Mouse (Mus musculus) cerebellum, adult 8-10 months (tissue): Measurements from ENCODE around the gene Smg6.

Experiments
- DNase-seq: peaks from one replicate; pipeline ENCODE4 v3.0.0; 2022

Gene Smg6

DNA sequence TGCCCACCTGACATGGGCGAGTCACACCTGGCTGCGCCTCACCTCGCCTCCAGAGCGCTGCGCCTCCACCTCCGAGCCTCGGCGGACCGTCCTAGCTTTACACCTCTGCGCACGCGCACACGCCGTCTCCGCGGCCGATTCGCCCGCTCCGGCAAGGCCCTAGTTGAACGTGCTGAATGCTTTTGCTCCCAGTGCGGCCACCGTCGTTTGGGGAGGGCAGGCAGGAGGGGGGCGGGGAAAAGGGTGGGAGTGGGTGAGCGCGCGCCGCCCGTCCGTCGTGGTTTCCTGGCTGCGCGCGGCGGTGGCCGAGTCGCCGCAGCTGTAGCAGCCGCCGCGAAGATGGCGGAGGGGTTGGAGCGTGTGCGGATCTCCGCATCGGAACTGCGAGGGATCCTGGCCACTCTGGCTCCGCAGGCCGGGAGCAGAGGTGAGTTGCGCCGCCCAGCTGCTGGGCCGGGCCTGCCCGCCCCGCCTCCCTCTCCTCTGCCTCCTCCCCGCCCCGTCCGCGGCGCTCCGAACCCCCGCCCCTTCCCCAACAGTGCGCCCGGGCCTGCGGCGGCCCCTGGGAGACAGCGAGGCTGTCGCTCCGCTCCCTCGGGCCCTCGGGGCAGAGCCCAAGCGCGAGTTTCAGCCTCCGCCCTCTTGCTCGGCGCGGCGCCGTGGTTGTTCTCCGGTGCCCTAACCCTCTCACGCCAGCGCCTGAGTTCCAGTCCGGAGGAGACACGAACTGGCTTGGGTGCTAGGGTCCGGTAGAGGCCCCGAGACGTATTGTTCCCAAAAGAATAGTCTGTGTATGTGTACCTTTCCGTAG, at the start of gene Smg6, which contains the start of gene Srr:
TSS of gene Smg6 (plus strand) at position 247 of the 811 bp plus-strand sequence.
TSS of gene Srr (minus strand) at position 372 of the 811 bp plus-strand sequence.
- DNase-seq: peak; percentile 90

DNA sequence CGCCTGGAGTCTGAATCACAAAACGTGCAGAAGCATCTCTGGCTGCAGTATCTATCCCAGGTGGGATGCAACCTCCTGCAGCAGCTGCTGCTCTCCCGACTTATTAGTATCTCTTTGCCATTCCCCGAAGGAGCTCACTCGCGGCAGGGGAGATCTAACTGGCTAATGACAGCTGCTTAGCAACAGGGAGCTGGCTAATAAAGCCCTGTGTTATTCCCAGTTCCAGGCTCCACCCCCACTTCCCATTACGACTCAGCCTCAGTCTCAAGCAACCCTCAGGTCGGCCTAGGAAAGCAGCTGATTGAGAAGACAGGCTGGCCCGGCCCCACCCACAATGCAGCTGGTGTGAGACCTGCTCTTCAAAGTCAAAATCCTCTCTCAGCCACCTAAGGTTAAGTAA, 48.8 kb upstream of the Smg6 start:
- peak; percentile 59 for DNase-seq

DNA sequence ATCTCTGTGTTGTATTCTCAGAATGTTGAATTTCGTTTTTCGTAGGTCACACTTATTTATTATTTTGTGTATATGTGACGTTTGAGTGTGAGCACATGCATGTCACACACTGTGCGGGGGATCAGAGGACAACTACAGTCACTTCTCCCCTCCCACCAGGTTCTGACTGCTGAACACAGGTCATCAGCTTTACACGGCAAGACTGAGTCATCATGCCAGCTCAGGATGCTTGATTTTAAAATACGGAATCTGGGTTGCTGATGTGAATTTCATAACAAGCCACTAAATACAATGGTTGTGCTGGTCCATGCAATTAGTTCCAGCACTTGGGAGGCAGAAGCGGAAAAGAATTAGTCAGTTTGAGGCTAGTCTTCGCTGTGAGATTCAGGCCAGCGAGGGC, 44.6 kb upstream of the Smg6 start:
- no peak for DNase-seq

DNA sequence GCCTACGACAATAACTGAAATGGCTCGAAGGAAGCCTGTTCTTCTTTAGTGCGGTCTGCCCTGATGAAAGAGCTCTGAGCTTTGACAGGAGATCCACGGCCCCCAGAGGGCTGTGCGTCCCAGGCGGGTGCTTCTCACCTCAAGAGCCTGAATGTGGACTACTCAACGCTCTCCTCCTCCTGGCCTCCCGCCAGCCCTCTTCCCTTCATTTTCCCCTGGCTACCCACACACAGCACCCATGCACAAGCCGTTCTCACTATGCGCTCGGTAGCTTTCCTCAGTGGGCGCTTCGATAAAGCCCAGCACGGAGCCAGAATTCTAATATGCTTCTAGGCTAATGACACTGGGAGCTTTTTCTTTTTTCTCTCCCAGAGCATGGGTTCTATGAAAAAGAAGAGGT, 43.6 kb upstream of the Smg6 start:
- no peak for DNase-seq

DNA sequence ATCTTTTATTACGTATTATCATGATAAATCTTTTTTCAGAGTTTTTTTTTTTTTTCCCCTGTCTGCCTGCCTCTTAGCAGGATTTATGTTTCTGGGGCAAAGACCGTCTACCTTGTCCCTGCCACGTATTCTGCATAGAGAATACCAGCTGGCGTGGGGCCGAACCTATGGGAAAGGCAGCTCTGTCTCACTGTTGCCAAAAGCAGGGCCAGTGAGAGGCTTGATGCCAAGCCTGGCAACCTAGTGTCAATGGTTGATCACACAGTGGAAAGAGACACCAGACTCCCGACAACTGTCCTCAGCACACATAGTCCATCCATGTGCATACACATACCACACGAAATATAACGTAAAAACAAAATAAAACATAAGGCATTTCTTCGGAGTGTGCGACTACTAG, 42.5 kb upstream of the Smg6 start:
- peak; percentile 60 for DNase-seq

DNA sequence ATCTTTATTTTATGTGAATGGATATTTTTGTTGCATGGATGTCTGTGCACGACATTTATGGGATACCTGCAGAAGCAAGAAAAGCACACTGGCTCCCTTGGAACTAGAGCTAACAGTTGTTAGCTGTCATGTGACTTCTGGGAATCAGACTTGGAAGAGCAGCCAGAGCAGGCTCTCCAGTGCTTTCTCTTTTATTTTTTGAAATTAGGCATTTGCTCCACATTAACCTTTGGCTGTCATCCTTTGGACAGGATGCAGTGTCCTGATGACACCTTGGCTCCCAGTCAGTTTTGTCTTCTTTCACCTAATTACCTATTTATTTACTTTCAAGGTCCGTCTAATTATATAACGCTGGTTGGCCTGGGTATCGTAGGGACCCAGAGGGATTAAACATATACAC, 31.0 kb upstream of the Smg6 start:
- no peak for DNase-seq

DNA sequence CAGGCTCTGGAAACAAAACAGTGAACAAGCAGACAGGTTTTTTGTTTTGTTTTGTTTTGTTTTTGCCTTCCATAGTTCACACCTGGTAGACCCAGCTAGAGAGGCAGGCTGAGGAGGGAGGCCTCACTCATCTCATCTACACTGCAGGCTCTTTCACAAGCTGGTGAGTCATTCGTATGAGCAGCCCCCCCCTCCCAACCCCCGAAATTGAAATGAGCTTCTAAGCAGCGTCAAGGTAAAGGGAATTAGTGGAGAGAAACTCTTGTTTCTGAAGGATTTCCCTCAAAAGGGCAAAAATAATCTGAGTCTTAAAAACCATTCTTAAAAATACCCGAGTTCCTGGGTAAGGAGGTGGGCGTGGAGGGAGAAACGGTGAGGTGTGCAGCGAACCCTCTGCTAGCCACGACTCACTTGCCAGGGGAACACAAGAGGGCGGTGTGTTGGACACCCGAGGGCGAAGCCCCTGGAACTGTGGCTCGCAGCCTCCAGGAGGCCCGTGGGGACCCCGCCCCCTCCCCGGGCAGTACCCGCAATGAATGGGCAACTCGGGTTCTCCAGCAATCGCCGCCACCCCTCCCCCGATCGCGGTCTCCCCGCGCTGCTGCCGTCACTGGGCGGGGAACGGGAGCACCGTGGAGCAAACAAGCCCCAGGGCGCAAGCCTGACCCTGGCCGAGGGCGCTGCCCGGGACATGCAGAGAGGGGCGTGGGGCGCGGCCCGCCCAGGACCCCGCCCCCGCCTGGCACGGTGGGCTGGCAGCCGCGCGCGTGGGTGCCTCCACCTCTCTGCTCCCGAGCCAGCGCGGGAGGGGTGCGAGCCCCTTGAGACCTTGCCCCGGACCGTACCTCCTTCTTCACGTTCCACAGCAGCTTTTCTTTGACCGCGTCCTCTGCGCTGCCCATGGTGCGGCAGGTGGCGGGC, 29.4 kb upstream of the Smg6 start:
- peak; percentile 59 for DNase-seq

DNA sequence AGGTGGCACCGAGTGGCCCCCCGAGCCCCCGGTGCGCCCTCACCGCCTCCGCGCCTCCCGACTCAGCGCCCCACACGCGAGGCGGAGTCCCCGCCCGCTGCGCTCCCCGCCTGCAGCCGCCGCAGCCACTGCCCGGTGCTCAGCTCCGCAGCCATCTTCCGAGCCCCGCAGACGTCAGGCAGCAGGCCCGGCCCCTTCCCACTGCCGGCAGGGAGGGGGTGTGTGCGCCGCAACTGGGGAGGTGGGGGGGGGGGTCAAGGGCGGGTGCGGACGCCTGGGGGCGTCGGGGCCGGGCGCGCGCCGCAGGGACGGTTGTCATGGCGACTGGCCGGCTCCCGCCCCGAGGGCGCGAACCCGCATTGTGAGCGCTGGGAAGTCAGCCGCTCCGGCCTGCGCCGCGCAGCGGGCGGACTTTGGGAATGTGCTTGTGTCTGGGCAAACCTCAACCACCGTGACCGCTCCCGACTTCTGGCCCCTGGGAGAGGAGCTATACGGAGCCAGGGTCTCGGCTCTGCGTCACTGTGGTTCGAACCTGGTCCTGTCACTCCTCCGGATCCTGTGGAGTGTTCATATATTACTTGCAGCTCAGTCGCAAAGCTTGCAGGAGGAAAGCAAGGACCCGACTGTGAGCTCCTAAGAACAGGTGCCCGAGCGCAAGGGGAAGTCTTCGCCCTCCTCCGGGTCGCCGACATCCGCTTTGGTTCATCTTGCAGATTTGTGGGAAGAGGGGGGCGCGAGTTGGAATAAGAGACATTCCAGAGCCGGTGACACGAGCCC, 28.5 kb upstream of the Smg6 start, which contains the start of gene Sgsm2:
TSS of gene Sgsm2 (minus strand) at position 160 of the 777 bp plus-strand sequence.
- DNase-seq: peak; percentile 61

DNA sequence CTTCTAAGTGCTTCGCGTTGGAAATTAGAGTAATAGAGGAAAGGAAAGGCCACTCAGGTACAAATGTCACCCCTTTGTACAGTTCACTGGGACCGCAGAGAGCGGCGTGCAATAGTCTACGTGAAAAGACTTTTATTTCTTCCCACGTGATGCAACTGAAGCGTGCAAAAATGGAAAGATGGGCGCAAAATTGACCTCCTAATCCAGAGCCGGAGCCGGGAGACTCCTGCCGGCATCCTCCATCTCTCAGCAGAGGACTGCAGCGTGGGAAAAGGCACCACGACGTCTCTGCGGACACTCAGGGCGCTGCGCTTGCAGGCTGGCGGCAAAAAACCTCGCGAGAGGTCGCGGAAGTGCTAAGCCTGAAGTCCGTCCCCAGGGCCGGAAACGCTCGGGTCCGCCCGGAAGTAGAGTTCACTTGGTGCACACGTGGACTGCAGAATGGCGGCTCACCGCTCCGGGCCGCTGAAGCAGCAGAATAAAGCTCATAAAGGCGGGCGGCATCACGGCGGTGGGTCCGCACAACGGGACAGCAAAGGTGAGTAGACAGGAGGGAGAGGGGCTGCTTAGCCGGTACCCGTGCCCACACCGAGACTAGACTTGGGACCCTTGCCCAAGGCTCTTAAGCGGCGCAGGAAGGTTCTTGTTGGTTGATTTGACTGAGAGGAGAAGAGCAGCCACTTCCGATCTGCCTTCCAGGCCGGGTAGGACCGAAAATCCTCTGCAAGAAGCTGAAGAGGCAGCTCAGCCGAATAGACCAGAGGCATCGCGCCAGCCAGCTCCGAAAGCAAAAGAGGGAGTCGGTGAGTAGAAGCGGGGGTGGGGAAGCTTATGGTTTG, 27.7 kb upstream of the Smg6 start, which contains the start of gene Tsr1:
TSS of gene Tsr1 (plus strand) at position 394 of the 839 bp plus-strand sequence.
- peak; percentile 83 for DNase-seq

DNA sequence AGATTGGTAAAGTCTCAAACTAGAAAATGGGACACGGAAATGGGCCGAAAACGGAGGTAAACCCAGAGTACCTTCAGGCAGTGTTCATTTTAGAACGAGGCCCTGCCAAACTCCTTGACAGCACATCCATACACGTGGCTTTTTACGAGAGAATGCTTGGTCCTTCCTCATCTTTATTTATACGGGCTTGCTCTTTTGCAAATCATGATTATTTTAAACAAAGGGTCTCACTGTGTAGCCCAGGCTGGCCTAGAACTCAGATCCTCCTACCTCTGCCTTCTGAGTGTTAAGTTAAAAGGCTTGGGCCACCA, 27.2 kb upstream of the Smg6 start:
- no peak for DNase-seq

DNA sequence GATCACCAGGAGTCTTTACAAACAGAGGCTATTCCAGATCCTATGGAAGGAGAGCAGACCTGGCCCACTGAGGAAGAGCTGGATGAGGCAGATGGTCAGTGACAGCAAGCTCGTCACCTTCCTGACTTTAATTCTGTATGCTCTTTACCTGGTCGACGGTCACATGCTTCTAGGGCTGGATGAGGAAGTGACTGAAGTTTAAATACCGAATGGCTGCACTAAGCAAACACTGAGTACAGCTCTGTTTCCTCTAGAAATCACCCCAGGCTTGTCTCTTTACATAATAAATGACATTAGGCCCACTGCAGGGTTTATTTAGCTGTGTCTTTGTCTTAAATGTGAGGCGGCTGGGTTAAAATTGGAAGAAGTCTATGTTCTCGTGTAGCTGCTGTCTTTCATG, 24.1 kb upstream of the Smg6 start:
- no peak for DNase-seq

DNA sequence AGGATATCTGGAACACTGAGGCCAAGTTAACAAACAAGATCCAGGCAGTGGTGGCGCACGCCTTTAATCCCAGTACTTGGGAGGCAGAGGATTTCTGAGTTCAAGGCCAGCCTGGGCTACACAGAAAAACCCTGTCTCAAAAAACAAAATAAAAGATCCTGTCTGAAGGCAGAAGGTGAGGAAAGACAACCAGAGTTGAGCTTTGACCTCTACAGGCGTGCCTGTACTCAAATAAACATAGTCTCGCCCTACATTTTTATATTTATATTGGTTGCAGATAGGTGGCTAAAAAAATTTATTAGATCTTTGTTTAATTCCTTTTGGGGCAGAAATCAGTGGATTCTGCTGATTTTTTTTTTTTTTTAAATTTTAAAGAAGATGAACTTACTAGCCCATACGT, 23.2 kb upstream of the Smg6 start:
- no peak for DNase-seq

DNA sequence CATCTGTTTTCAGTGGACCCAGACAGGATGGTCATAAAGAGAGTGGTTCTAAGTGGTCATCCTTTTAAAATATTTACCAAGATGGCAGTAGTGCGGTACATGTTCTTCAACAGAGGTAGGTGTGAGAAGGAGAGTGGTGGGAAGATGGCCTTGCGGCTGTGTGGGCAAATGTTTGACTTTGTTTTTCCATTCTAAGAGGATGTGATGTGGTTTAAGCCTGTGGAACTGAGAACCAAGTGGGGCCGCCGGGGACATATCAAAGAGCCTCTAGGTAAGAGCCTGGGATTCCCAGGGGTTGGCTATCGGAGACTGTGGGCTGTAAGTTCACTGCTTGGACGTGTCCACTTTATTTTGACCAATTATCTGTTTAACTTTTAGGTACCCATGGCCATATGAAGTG, 17.8 kb upstream of the Smg6 start:
- DNase-seq: no peak

DNA sequence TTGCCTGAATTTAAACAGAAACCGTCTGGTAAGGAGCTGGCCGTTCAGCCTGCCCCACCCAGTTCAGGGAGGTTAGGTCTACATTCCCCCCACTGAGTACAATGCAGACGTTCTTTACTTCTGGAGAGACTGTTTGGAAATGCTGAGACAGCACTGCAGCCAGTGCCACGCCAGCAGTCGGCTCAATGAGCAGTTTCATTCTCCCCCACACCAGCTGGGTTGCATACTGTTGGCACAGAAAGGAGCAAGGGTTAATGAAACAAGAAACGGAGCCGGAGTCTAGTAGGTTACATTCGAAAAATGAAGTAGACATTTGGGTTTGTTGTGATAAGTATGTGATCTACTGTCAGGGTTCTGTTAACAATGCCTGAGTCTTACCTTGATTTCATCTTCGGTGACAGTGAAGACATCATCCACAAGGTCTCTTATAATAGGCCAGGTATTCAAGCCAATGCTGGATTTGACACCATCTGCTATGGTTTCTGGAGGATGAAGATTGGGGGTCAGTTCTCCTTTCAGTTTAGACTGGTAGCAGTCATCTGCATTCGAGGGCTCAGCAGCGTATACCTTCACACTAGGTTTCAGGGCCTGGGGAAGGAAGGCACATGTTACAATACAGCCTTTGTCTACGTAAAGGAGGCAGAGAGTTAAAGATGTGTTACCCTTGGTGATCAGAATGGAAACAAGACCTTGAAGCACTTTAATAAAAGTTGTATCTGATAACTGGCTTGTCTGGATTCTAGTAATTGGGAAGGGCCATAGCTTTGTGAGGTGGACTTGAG, 16.8 kb upstream of the Smg6 start:
- DNase-seq: no peak

DNA sequence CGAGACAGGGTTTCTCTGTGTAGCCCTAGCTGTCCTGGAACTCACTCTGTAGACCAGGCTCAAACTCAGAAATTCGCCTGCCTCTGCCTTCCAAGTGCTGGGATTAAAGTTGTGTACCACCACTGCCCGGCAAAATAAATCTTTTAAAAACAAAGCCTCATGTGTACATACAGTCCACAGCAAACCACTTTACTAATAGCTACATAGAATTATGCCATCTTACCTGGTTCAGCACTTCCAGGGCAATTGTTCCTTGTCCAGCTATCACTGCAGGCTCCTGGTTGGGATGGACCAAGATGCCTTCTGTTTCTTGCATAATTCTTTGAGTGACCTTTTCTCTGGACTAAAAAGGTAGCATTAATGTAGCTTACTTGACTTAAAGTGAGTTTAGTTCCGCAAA, 15.6 kb upstream of the Smg6 start:
- DNase-seq: no peak

DNA sequence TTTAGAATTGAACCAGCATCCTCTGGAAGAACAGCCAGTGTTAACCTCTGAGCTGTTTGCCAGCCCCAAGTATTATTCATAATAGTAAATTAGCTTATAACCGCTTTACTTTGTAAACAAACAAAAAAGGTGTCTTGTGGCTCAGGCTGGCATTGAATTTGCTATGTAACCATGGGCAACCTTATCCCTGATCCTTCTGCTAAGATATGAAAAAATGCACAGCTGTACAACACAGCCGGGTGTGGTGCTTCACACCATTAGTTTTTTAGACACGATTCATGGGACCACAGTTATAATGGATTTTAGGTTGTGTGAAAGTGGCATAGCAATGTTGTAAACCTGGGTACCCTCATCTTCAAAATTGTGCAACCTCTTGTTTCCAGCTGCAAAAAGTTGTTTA, 13.1 kb upstream of the Smg6 start:
- no peak for DNase-seq

DNA sequence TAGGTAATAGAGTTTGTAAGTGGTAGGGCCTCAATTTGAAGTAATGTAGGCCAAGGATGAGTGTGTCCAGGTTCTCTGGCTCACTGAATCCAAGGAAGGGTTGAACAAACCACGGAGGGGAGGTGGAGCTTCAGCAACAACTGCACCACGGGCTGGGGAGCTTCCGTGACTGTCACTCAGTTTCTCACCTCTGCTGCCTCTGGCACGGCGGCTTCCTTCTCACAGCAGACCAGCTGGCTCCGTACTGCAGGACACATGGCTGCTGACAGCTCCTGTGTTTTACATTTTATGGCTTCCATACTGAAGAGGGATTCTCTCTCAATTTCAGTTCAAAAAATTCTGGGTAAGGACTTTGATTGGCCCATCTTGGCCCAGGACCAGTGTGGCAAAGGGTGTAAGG, 6.4 kb upstream of the Smg6 start:
- DNase-seq: no peak

DNA sequence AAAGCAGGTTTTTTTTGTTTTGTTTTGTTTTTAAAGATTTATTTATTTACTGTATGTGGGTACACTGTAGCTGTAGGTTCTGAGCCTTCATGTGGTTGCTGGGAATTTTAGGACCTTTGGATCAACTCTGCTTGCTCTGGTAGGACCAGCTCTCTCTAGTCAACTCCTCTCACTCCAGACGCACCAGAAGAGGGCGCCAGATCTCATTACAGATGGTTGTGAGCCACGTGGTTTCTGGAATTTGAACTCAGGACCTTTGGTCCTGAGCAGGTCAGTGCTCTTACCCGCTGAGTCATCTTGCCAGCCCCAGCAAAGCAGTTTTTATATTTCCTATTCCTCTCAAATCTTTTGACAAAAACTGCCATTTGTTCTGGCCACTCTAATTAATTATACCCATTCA, 1.5 kb upstream of the Smg6 start:
- DNase-seq: no peak

DNA sequence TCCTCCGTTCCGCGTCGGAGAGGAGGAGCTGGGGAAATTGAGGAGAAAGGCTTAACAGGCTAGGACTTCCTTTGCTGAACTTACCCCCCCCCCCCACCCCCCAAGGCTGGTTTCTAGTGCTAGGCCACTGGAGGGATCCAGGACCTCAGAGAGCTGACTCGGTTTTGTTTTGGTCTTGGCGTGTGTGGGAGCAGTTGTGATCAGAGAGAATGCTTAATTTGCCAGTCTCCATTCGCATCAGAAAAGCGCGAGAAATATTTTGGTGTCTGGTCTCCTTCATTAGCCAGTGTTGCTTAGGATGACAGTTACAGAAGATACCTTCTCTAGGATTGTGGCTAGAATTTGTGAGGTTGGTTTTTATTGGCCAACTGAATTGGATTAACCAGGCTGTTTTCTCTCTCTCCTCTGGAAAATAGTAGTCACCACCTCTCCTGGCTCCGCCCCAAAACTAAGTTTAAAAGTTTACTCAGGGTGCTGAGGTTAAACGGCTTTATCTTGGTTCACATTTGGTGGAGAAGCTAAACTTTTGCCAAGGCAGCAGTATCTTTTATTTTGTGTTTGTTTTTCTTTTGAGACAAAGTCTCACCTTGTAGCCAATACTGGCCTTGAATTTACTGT, 874 bp downstream of the Smg6 start:
- peak; percentile 26 for DNase-seq

DNA sequence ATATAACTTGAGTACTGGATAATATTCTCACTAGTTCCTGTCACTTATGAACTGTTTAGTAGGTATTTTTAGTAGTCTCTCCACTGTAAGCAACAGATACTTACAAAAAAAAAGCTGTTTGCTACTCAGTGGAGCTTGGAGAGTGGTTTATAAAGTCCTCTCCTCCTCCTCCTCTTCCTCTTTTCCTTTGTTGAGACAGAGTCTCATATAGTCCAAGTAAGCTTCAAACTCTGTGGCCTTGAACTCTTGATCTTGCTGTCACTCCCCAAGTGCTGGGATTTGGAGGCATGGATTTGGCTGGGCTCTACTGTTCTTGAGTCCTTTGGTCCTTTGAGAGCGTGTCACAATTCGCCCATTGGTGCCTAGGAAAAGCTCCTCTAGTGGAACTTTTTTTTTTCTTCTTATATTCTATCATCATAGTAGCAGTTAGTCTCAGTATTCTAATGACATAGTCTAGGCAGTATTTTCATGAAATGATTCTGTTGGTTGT, 1.7 kb downstream of the Smg6 start:
- DNase-seq: no peak

DNA sequence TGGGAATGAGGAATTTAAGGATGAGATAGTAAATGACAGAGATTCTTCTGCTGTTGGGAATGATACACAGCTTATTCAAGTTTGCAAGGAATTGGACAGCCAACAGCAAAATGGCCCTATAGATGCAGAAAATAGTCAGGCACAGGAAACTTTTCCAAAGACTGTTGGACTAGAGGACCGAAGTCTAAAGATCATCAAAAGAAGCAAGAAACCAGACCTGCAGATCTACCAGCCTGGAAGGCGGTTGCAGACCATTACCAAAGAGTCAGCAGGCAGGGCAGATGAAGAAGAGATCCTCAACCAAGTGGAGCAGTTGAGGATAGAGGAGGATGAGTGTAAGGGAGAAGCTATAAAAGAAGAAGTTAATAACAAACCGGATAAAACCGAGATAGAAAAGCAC, 3.5 kb downstream of the Smg6 start:
- no peak for DNase-seq
